Mouse (Mus musculus): ENCODE results near the gene Ano5. TPM values are rescaled to one million over a fixed set of nuclear protein-coding genes. Genes with fewer than 3 reads are reported as not detected.

The Ano5 gene
- polyA plus RNA-seq, 1 experiment from 2014 or later, result 1.1 TPM

GRCm38 (mm10) chr7:51621694-51622145 is 110.9 kb downstream of the Ano5 start, which contains the start of gene Slc17a6:
Slc17a6 (plus strand) TSS chr7:51622006.
- H3K27ac ChIP-seq, result no peak within 1 kb of the TSS
- H3K9me3 ChIP-seq, result no peaks in the 10 kb centered on the region
- peaks cover 10% of the 10 kb centered on the region for H3K4me1 ChIP-seq
- no peaks in the 10 kb centered on the region for H3K36me3 ChIP-seq
- H3K4me2 ChIP-seq, result no peak within 1 kb of the TSS
- no peak within 1 kb of the TSS for H3K4me3 ChIP-seq
- H3K9ac ChIP-seq, result no peak within 1 kb of the TSS
- under 1% methylated on average over 23 of the region's 23 CpGs for WGBS
- ATAC-seq (ENCODE audit: insufficient number of reproducible peaks, low FRiP score, low TSS enrichment, low read depth), result peak; percentile 55; the same call in 1 of the 2 replicates
- peaks cover 55% of the 10 kb centered on the region for H3K27me3 ChIP-seq

GRCm38 (mm10) chr7:51622196-51622595 is 111.4 kb downstream of the Ano5 start:
- H3K4me1 ChIP-seq, result peaks cover 14% of the 10 kb centered on the region
- H3K27me3 ChIP-seq, result peaks cover 59% of the 10 kb centered on the region
- no peak overlapping the region for H3K4me3 ChIP-seq
- ATAC-seq (ENCODE audit: insufficient number of reproducible peaks, low FRiP score, low TSS enrichment, low read depth), result no peak
- WGBS, result 2% methylated on average over 18 of the region's 18 CpGs
- H3K27ac ChIP-seq, result no peak overlapping the region
- H3K4me2 ChIP-seq, result no peak overlapping the region
- no peaks in the 10 kb centered on the region for H3K9me3 ChIP-seq
- H3K9ac ChIP-seq, result no peak overlapping the region
- H3K36me3 ChIP-seq, result no peaks in the 10 kb centered on the region

- Histone ChIP-seq H3K27ac (no peak overlapping the region), H3K4me2 (no peak overlapping the region), H3K36me3 (no peaks in the 10 kb centered on the region), H3K4me3 (no peak overlapping the region), H3K9ac (no peak overlapping the region), H3K27me3 (peaks cover 64% of the 10 kb centered on the region), H3K4me1 (peaks cover 17% of the 10 kb centered on the region), H3K9me3 (no peaks in the 10 kb centered on the region)
- WGBS, result 3% methylated on average over 5 of the region's 5 CpGs
- ATAC-seq (ENCODE audit: insufficient number of reproducible peaks, low FRiP score, low TSS enrichment, low read depth), result no peak
These were observed 111.8 kb downstream of the Ano5 start for GRCm38 (mm10) chr7:51622666-51623065.

- 4% methylated on average over 4 of the region's 4 CpGs for whole genome bisulfite sequencing
- H3K4me1 ChIP-seq, result peaks cover 17% of the 10 kb centered on the region
These were observed 113.6 kb downstream of the Ano5 start for GRCm38 (mm10) chr7:51624336-51624897.

GRCm38 (mm10) chr7:51625161-51625560 is 114.3 kb downstream of the Ano5 start:
- no peak for ATAC-seq (ENCODE audit: insufficient number of reproducible peaks, low FRiP score, low TSS enrichment, low read depth)
- H3K4me2 ChIP-seq, result no peak overlapping the region
- no peak overlapping the region for H3K27ac ChIP-seq
- H3K9ac ChIP-seq, result no peak overlapping the region
- no peaks in the 10 kb centered on the region for H3K36me3 ChIP-seq
- H3K9me3 ChIP-seq, result no peaks in the 10 kb centered on the region
- 4% methylated on average over 23 of the region's 23 CpGs for WGBS
- peaks cover 77% of the 10 kb centered on the region for H3K27me3 ChIP-seq
- peaks cover 17% of the 10 kb centered on the region for H3K4me1 ChIP-seq
- no peak overlapping the region for H3K4me3 ChIP-seq

More at GRCm38 (mm10) chr7:51624336-51624897, 113.6 kb downstream of the Ano5 start:
- no peak overlapping the region for H3K4me2 ChIP-seq
- H3K9ac ChIP-seq, result no peak overlapping the region
- H3K9me3 ChIP-seq, result no peaks in the 10 kb centered on the region
- no peak overlapping the region for H3K27ac ChIP-seq
- no peaks in the 10 kb centered on the region for H3K36me3 ChIP-seq
- no peak overlapping the region for H3K4me3 ChIP-seq
- H3K27me3 ChIP-seq, result peaks cover 74% of the 10 kb centered on the region
- no peak for ATAC-seq (ENCODE audit: insufficient number of reproducible peaks, low FRiP score, low TSS enrichment, low read depth)

- Histone ChIP-seq H3K4me2 (no peak overlapping the region), H3K4me1 (peaks cover 17% of the 10 kb centered on the region), H3K27me3 (peaks cover 75% of the 10 kb centered on the region), H3K36me3 (no peaks in the 10 kb centered on the region), H3K9ac (no peak overlapping the region), H3K27ac (no peak overlapping the region), H3K4me3 (no peak overlapping the region), H3K9me3 (no peaks in the 10 kb centered on the region)
- no peak for ATAC-seq (ENCODE audit: insufficient number of reproducible peaks, low FRiP score, low TSS enrichment, low read depth)
- WGBS, result 6% methylated on average over 11 of the region's 11 CpGs
These were observed 114.9 kb downstream of the Ano5 start for GRCm38 (mm10) chr7:51625591-51626255.

GRCm38 (mm10) chr7:51626451-51627000 is 115.7 kb downstream of the Ano5 start:
- no peak overlapping the region for H3K4me3 ChIP-seq
- ATAC-seq (ENCODE audit: insufficient number of reproducible peaks, low FRiP score, low TSS enrichment, low read depth), result no peak
- no peak overlapping the region for H3K4me2 ChIP-seq
- H3K9me3 ChIP-seq, result no peaks in the 10 kb centered on the region
- H3K27me3 ChIP-seq, result peaks cover 74% of the 10 kb centered on the region
- 7% methylated on average over 16 of the region's 16 CpGs for WGBS
- no peak overlapping the region for H3K27ac ChIP-seq
- peaks cover 15% of the 10 kb centered on the region for H3K4me1 ChIP-seq
- no peaks in the 10 kb centered on the region for H3K36me3 ChIP-seq
- no peak overlapping the region for H3K9ac ChIP-seq

- Histone ChIP-seq H3K4me2 (0 out of 2 replicates have a peak overlapping the region, but pooled peaks have one; percentile 2), H3K9ac (no peak overlapping the region), H3K4me1 (peaks cover 10% of the 10 kb centered on the region), H3K27ac (no peak overlapping the region), H3K4me3 (no peak overlapping the region), H3K36me3 (no peaks in the 10 kb centered on the region), H3K27me3 (peaks cover 68% of the 10 kb centered on the region), H3K9me3 (no peaks in the 10 kb centered on the region)
- 3% methylated on average over 26 of the region's 26 CpGs for WGBS
- ATAC-seq (ENCODE audit: insufficient number of reproducible peaks, low FRiP score, low TSS enrichment, low read depth), result no peak
These were observed 116.3 kb downstream of the Ano5 start for GRCm38 (mm10) chr7:51627001-51627631.

- no peak overlapping the region for H3K4me2 ChIP-seq
- H3K9ac ChIP-seq, result no peak overlapping the region
- H3K9me3 ChIP-seq, result no peaks in the 10 kb centered on the region
- H3K27ac ChIP-seq, result no peak overlapping the region
- no peaks in the 10 kb centered on the region for H3K36me3 ChIP-seq
- H3K4me3 ChIP-seq, result no peak overlapping the region
- H3K27me3 ChIP-seq, result peaks cover 63% of the 10 kb centered on the region
- 3% methylated on average over 9 of the region's 9 CpGs for WGBS
- H3K4me1 ChIP-seq, result peaks cover 10% of the 10 kb centered on the region
- no peak for ATAC-seq (ENCODE audit: insufficient number of reproducible peaks, low FRiP score, low TSS enrichment, low read depth)
These were observed 116.8 kb downstream of the Ano5 start for GRCm38 (mm10) chr7:51627666-51628065.

GRCm38 (mm10) chr7:51628349-51628748 is 117.5 kb downstream of the Ano5 start:
- no peak for ATAC-seq (ENCODE audit: insufficient number of reproducible peaks, low FRiP score, low TSS enrichment, low read depth)

GRCm38 (mm10) chr7:51629206-51629605 is 118.4 kb downstream of the Ano5 start:
- H3K27me3 ChIP-seq, result peaks cover 56% of the 10 kb centered on the region
- no peak for ATAC-seq (ENCODE audit: insufficient number of reproducible peaks, low FRiP score, low TSS enrichment, low read depth)
- WGBS, result 4% methylated on average over 3 of the region's 3 CpGs
- no peak overlapping the region for H3K4me2 ChIP-seq
- no peak overlapping the region for H3K9ac ChIP-seq
- H3K36me3 ChIP-seq, result no peaks in the 10 kb centered on the region
- H3K27ac ChIP-seq, result no peak overlapping the region
- no peaks in the 10 kb centered on the region for H3K9me3 ChIP-seq
- H3K4me3 ChIP-seq, result no peak overlapping the region
- H3K4me1 ChIP-seq, result peaks cover 10% of the 10 kb centered on the region

More at GRCm38 (mm10) chr7:51628349-51628748, 117.5 kb downstream of the Ano5 start:
- H3K9me3 ChIP-seq, result no peaks in the 10 kb centered on the region
- no peak overlapping the region for H3K9ac ChIP-seq
- WGBS, result 3% methylated on average over 9 of the region's 9 CpGs
- H3K4me2 ChIP-seq, result no peak overlapping the region
- H3K4me3 ChIP-seq, result no peak overlapping the region
- no peak overlapping the region for H3K27ac ChIP-seq
- H3K36me3 ChIP-seq, result no peaks in the 10 kb centered on the region
- H3K4me1 ChIP-seq, result peaks cover 10% of the 10 kb centered on the region
- peaks cover 65% of the 10 kb centered on the region for H3K27me3 ChIP-seq

GRCm38 (mm10) chr7:51631171-51631570 is 120.3 kb downstream of the Ano5 start:
- no peak overlapping the region for H3K4me3 ChIP-seq
- H3K4me1 ChIP-seq, result peaks cover 8% of the 10 kb centered on the region
- H3K27me3 ChIP-seq, result peaks cover 37% of the 10 kb centered on the region
- 65% methylated on average over 3 of the region's 3 CpGs for WGBS
- H3K27ac ChIP-seq, result no peak overlapping the region
- H3K9me3 ChIP-seq, result no peaks in the 10 kb centered on the region
- H3K4me2 ChIP-seq, result no peak overlapping the region
- no peak for ATAC-seq (ENCODE audit: insufficient number of reproducible peaks, low FRiP score, low TSS enrichment, low read depth)
- no peak overlapping the region for H3K9ac ChIP-seq
- H3K36me3 ChIP-seq, result no peaks in the 10 kb centered on the region

Data from limb, embryonic 15.5 days (tissue).